In the genomic region with DNA sequence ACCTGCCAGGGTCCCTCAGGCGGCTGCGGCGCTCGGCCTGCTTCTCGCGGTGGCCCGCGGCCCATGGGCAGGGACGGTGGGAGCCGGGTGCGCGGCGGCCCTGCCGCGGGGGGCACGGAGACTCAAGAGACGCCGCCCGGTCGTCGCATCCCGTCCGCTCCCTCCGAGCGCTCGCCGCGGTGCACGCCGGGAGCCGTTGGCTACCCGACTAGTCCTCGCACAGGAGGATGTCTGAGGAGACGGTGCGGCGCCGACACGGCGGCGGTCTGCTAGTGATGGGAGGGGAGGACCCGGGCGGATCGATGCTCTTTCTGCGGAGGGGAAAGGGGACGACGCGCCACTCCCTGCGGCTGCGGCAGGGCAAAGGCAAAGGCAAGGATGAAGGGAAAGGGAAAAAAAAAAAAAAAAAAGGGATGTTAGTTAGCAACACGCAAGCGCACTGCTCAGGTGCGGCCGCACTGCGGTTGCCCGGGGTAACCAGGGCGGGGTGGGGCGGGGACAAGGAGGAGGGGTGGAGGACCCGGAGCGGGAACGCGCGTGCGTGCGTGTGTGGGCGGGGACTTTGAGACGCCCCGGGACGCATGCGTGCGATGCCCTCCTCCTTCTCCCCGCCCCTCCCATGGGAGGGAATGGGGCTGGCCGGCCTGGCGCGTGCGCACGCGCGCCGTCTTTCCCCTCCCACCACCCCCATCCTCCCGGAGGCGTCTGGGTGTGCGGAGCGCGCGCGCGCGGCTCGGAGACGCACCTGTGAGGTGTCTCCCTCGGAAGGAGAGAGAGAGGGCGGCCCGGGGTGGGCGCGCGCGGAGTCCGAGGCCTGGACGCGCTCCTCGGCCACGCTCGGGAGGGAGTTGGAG, we compare ENCODE assay signal across 8 mouse cellular contexts. TPM values are rescaled to one million over a fixed set of nuclear protein-coding genes. Genes with fewer than 3 reads are reported as not detected.
DNase-seq lines count a peak whose midpoint lies in the region; ATAC-seq lines count a peak whose summit lies in the region.

TSS of gene Ccdc92 (minus strand) at position 412 of the 854 bp plus-strand sequence.
TSS of gene Zfp664 (plus strand) at position 679 of the 854 bp plus-strand sequence.

- 0 out of 2 replicates have a peak, but pooled peaks cover 3% of the 10 kb centered on the region for H3K27me3 ChIP-seq in hindbrain, embryonic 14.5 days (ENCODE audit: control insufficient read depth, insufficient read depth, low read length)

- H3K9me3 ChIP-seq in hindbrain, embryonic 14.5 days (ENCODE audit: control insufficient read depth, low read length): no peaks in the 10 kb centered on the region

- H3K4me3 ChIP-seq in hindbrain, embryonic 14.5 days (replicated peaks; ENCODE audit: low read length): peak within 1 kb of the TSS; percentile 96

- H3K9ac ChIP-seq in hindbrain, embryonic 14.5 days: peak within 1 kb of the TSS; percentile 94

- peaks cover 34% of the 10 kb centered on the region for H3K4me1 ChIP-seq in hindbrain, embryonic 14.5 days (replicated peaks; ENCODE audit: control insufficient read depth, insufficient read depth, low read length)

- peak within 1 kb of the TSS; percentile 95 for H3K27ac ChIP-seq in hindbrain, embryonic 14.5 days

- H3K4me2 ChIP-seq in hindbrain, embryonic 14.5 days (replicated peaks): peak within 1 kb of the TSS; percentile 72

- peak; percentile 97 for DNase-seq in R1 (ENCODE audit: low read depth, low spot score)
- peak; percentile 95 to 99 for DNase-seq in cerebellum, postnatal 25 days
- peak; percentile 85 to 90 for DNase-seq in frontal cortex, postnatal 25 days (ENCODE audit: low spot score in 2 of 2)
- DNase-seq in hindbrain, embryonic 14.5 days (ENCODE audit: low spot score): peak; percentile 99
- peak; percentile 95 to 96 for DNase-seq in layer of hippocampus, postnatal 36 days
- DNase-seq in lung, postnatal 36 days: peak; percentile 97
- peak; percentile 98 for DNase-seq in retina, postnatal 1 day
- peak; percentile 89 to 95 for DNase-seq in urinary bladder, adult 18-20 months (ENCODE audit: low spot score in 2 of 2)

- H3K36me3 ChIP-seq in hindbrain, embryonic 14.5 days (replicated peaks; ENCODE audit: control insufficient read depth, insufficient read depth): peaks cover 10% of the 10 kb centered on the region

- WGBS in hindbrain, embryonic 14.5 days: under 1% methylated on average over 78 of the region's 103 CpGs

- ATAC-seq in hindbrain, embryonic 14.5 days (ENCODE audit: low FRiP score): peak; percentile 93

RNA-seq across cellular contexts. Expression of gene Ccdc92, which starts in this region (rescaled TPM):
- 39.4 and 45.2 TPM in 2 replicates for polyA plus RNA-seq in hindbrain, embryonic 14.5 days (2014; fragmentation: Nextera tagmentation; extraction: Ambion mirVana)
- total RNA-seq in layer of hippocampus, postnatal 36 days (2021): 10 to 100 TPM; 79.0 to 79.2 TPM

RNA-seq across cellular contexts. Expression of gene Zfp664, which starts in this region (rescaled TPM):
- 76.3 and 76.8 TPM in 2 replicates for polyA plus RNA-seq in hindbrain, embryonic 14.5 days (2014; fragmentation: Nextera tagmentation; extraction: Ambion mirVana)
- total RNA-seq in layer of hippocampus, postnatal 36 days (2021): 10 to 100 TPM; 70.6 to 79.1 TPM

Comparison
In these comparisons a context has a peak if more than half of its experiments do, and no peak if none do; other contexts are left out.
1. Peak in every context shown above with its lines: DNase-seq, ATAC-seq, H3K4me3 ChIP-seq and H3K27ac ChIP-seq.